Mouse (Mus musculus): ENCODE results near the gene Cdc25a.

Gene Cdc25a

GRCm38 (mm10) chr9:109894413-109895090 is 19.2 kb downstream of the Cdc25a start:
- peak; percentile 92 for DNase-seq (ENCODE audit: low read depth, low spot score)

GRCm38 (mm10) chr9:109895593-109895992 is 20.2 kb downstream of the Cdc25a start:
- peak; percentile 22 for DNase-seq (ENCODE audit: low read depth, low spot score)

- DNase-seq (ENCODE audit: low read depth, low spot score) = peak; percentile 17
Observed at GRCm38 (mm10) chr9:109896253-109897150, 21.1 kb downstream of the Cdc25a start.

GRCm38 (mm10) chr9:109898027-109898426 is 22.6 kb downstream of the Cdc25a start:
- DNase-seq (ENCODE audit: low read depth, low spot score) = peak; percentile 17

- DNase-seq (ENCODE audit: low read depth, low spot score) = no peak
Observed at GRCm38 (mm10) chr9:109899361-109899760, 24.0 kb downstream of the Cdc25a start.

GRCm38 (mm10) chr9:109899774-109900173 is 24.4 kb downstream of the Cdc25a start:
- no peak for DNase-seq (ENCODE audit: low read depth, low spot score)

- no peak for DNase-seq (ENCODE audit: low read depth, low spot score)
Observed at GRCm38 (mm10) chr9:109900604-109901003, 25.2 kb downstream of the Cdc25a start.

- DNase-seq (ENCODE audit: low read depth, low spot score) = no peak
Observed at GRCm38 (mm10) chr9:109902246-109902645, 26.9 kb downstream of the Cdc25a start.

GRCm38 (mm10) chr9:109902740-109903139 is 27.4 kb downstream of the Cdc25a start:
- no peak for DNase-seq (ENCODE audit: low read depth, low spot score)

- DNase-seq (ENCODE audit: low read depth, low spot score) = no peak
Observed at GRCm38 (mm10) chr9:109907300-109907699, 31.9 kb downstream of the Cdc25a start.

- no peak for DNase-seq (ENCODE audit: low read depth, low spot score)
Observed at GRCm38 (mm10) chr9:109907774-109908465, 32.5 kb downstream of the Cdc25a start.

GRCm38 (mm10) chr9:109909102-109909501 is 33.7 kb downstream of the Cdc25a start:
- no peak for DNase-seq (ENCODE audit: low read depth, low spot score)

GRCm38 (mm10) chr9:109909926-109910325 is 34.5 kb downstream of the Cdc25a start:
- DNase-seq (ENCODE audit: low read depth, low spot score) = no peak

GRCm38 (mm10) chr9:109911779-109912178 is 36.4 kb downstream of the Cdc25a start:
- no peak for DNase-seq (ENCODE audit: low read depth, low spot score)

- DNase-seq (ENCODE audit: low read depth, low spot score) = peak; percentile 37
Observed at GRCm38 (mm10) chr9:109914269-109914926, 39.0 kb downstream of the Cdc25a start.

- DNase-seq (ENCODE audit: low read depth, low spot score) = peak; percentile 28
Observed at GRCm38 (mm10) chr9:109917931-109918330, 42.6 kb downstream of the Cdc25a start.

GRCm38 (mm10) chr9:109929131-109929530 is 53.8 kb downstream of the Cdc25a start:
- DNase-seq (ENCODE audit: low read depth, low spot score) = no peak

GRCm38 (mm10) chr9:109930063-109930462 is 54.7 kb downstream of the Cdc25a start:
- no peak for DNase-seq (ENCODE audit: low read depth, low spot score)

GRCm38 (mm10) chr9:109930752-109931151 is 55.4 kb downstream of the Cdc25a start:
- no peak for DNase-seq (ENCODE audit: low read depth, low spot score)

- peak; percentile 99 for DNase-seq (ENCODE audit: low read depth, low spot score)
Observed at GRCm38 (mm10) chr9:109931257-109932171, 56.1 kb downstream of the Cdc25a start, which contains the start of gene Map4. TSS of gene Map4 (plus strand) at chr9:109931460.

Data from brain, adult 2 months (tissue).